Comparison of ENCODE assay signal across 22 mouse cellular contexts in the genomic region with DNA sequence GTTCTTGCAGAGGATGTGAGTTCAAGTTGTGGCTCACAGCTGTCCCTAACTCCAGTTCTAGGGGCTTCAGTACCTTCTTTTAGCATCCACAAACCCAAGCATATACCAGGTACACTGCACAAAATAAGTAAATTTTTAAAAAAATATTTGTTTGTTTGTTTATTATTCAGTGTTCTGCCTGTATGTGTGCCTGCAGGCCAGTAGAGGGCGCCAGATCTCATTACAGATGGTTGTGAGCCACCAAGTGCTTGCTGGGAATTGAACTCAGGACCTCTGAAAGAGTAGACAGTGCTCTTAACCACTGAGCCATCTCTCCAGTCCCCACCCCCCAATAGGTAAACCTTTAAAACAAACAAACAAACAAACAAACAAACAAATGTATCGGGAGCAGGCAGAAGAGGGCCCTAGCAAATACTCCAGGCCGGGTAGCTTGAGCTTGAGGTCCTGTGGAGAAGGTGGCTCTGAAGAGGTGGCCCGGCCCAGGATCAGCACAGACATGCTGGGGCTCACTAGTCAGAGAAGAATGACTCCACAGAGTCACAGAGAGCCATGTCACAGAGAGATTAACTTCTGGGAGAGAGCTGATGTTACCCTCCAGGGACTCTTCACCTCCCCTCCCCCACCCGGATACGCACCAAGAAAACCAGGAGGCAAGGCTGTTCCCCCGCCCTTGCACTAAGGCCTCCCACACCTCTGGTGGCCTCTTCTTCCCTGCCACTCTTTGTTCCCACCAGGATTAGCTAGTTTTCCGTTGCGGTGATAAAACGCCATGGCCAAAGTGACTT.
A peak's percentile ranks its signal among the peaks of the same experiment; 100 is the strongest.
DNase-seq lines count a peak whose midpoint lies in the region; ATAC-seq and TF ChIP-seq lines count a peak whose summit lies in the region.
"Had no signal": no experiment of that assay in that cellular context is flagged by ENCODE, and none has a peak within 500 bp of the region (broad histone marks: within the 10 kb centered on the region; RNA-seq: fewer than 3 reads in every experiment).

No protein-coding gene starts in this region.

- H3K36me3 ChIP-seq in liver, adult 2 months (ENCODE audit: control insufficient read depth, insufficient read depth, low read length) = no peaks in the 10 kb centered on the region
- H3K36me3 ChIP-seq in liver, embryonic 11.5 days (ENCODE audit: control insufficient read depth, insufficient read depth, low read length) = no peaks in the 10 kb centered on the region
- H3K36me3 ChIP-seq in E14TG2a.4 (ENCODE audit: insufficient read depth, low read length) = no peaks in the 10 kb centered on the region
- no peaks in the 10 kb centered on the region for H3K36me3 ChIP-seq in hindbrain, embryonic 11.5 days (ENCODE audit: control insufficient read depth, insufficient read depth, low read length)
- H3K36me3 ChIP-seq: embryonic facial prominence, embryonic 15.5 days; kidney, embryonic 15.5 days; limb, embryonic 13.5 days; lung, embryonic 15.5 days; midbrain, embryonic 12.5 days; neural tube, embryonic 15.5 days had no signal

- WGBS in liver, adult 2 months = 89% methylated on average over 10 of the region's 10 CpGs
- WGBS in liver, embryonic 11.5 days = 72% methylated on average over 10 of the region's 10 CpGs
- WGBS in hindbrain, embryonic 11.5 days = 91% methylated on average over 10 of the region's 10 CpGs

- H3K79me2 ChIP-seq in liver, adult 2 months (ENCODE audit: control insufficient read depth, insufficient read depth, low read length) = no peaks in the 10 kb centered on the region

- no peaks in the 10 kb centered on the region for H3K9me3 ChIP-seq in liver, embryonic 11.5 days (ENCODE audit: control insufficient read depth, low read length)
- H3K9me3 ChIP-seq in E14TG2a.4 (ENCODE audit: low read length) = peaks cover 5% of the 10 kb centered on the region; the same call in 1 of the 2 replicates
- no peaks in the 10 kb centered on the region for H3K9me3 ChIP-seq in hindbrain, embryonic 11.5 days (ENCODE audit: control insufficient read depth, low read length)
- H3K9me3 ChIP-seq: embryonic facial prominence, embryonic 15.5 days; kidney, embryonic 15.5 days; limb, embryonic 13.5 days; neural tube, embryonic 15.5 days had no signal

- H3K4me2 ChIP-seq in liver, embryonic 11.5 days = no peak overlapping the region
- H3K4me2 ChIP-seq in hindbrain, embryonic 11.5 days (replicated peaks; ENCODE audit: low read depth, low read length) = no peak overlapping the region
- H3K4me2 ChIP-seq: embryonic facial prominence, embryonic 15.5 days; kidney, embryonic 15.5 days; limb, embryonic 13.5 days; lung, embryonic 15.5 days; midbrain, embryonic 12.5 days; neural tube, embryonic 15.5 days had no signal

- no peak overlapping the region for H3K9ac ChIP-seq in liver, adult 2 months (ENCODE audit: low read depth, low read length)
- H3K9ac ChIP-seq in liver, embryonic 11.5 days (ENCODE audit: low read depth, low read length) = no peak overlapping the region
- H3K9ac ChIP-seq in hindbrain, embryonic 11.5 days (ENCODE audit: low read depth, low read length) = no peak overlapping the region
- H3K9ac ChIP-seq: embryonic facial prominence, embryonic 15.5 days; kidney, embryonic 15.5 days; limb, embryonic 13.5 days; lung, embryonic 15.5 days; midbrain, embryonic 12.5 days; neural tube, embryonic 15.5 days had no signal

- DNase-seq in heart, adult 11 months = peak; percentile 78
- DNase-seq in heart, postnatal 14 days = no peak
- no peak for DNase-seq in liver, adult 2 months (ENCODE audit: extremely low read depth, low read depth, low spot score)
- no peak for DNase-seq in liver, embryonic 11.5 days (ENCODE audit: low spot score)
- no peak for DNase-seq in brain, embryonic 14.5 days (ENCODE audit: low read depth)
- DNase-seq in hindbrain, embryonic 11.5 days (ENCODE audit: low spot score) = no peak
- no peak for DNase-seq in left cerebral cortex, adult 9 months (ENCODE audit: low spot score in 2 of 2)
- DNase-seq: adrenal gland, postnatal 25 days; cerebellum, postnatal 10 days; embryo, embryonic 11 days; gastrocnemius, postnatal 14 days; thymus, adult 18-20 months had no signal

- ATAC-seq in liver, embryonic 11.5 days (replicated peaks; ENCODE audit: low FRiP score) = no peak
- ATAC-seq in hindbrain, embryonic 11.5 days (ENCODE audit: low FRiP score) = no peak
- ATAC-seq: activated CD4-positive, CD25-positive, alpha-beta regulatory T cell, adult 4 months; hindbrain, postnatal 0 days had no signal

- intact Hi-C loops in heart, postnatal 14 days (cut with DNase I) = no loop called here

- TF ChIP-seq CTCF in liver, adult 2 months (IDR thresholded peaks at IDR 0.05; ENCODE audit: low read depth, low read length) = peak; percentile 18; the same call in 1 of the 2 replicates
- peak; percentile 90 for TF ChIP-seq CTCF in E14TG2a.4 (conservative IDR thresholded peaks at IDR 0.05; ENCODE audit: low read length)
- TF ChIP-seq CTCF in brain, embryonic 14.5 days (IDR thresholded peaks at IDR 0.05; ENCODE audit: borderline replicate concordance, extremely low read depth, insufficient read depth, insufficient read length) = peak; percentile 25; the same call in 1 of the 2 replicates

- no peak for TF ChIP-seq POLR2A in liver, adult 2 months (IDR thresholded peaks at IDR 0.05; ENCODE audit: extremely low read depth, insufficient read depth, low read length)
- no peak for TF ChIP-seq POLR2A in brain, embryonic 14.5 days (IDR thresholded peaks at IDR 0.05; ENCODE audit: borderline replicate concordance, extremely low read depth, insufficient read depth, insufficient read length, poor library complexity, severe bottlenecking)

- H3K4me1 ChIP-seq in liver, adult 2 months (ENCODE audit: control insufficient read depth, insufficient read depth, low read length) = no peaks in the 10 kb centered on the region
- peaks cover under 1% of the 10 kb centered on the region; the same call in 1 of the 2 replicates for H3K4me1 ChIP-seq in liver, embryonic 11.5 days (replicated peaks; ENCODE audit: control insufficient read depth, insufficient read depth, low read length)
- H3K4me1 ChIP-seq in E14TG2a.4 (replicated peaks; ENCODE audit: low read depth, low read length) = peaks cover 73% of the 10 kb centered on the region
- H3K4me1 ChIP-seq in hindbrain, embryonic 11.5 days (replicated peaks; ENCODE audit: control insufficient read depth, insufficient read depth, low read length) = peaks cover 7% of the 10 kb centered on the region

- H3K4me3 ChIP-seq in liver, adult 2 months (ENCODE audit: insufficient read depth, low read depth, low read length) = no peak overlapping the region
- H3K4me3 ChIP-seq in liver, embryonic 11.5 days (ENCODE audit: low read depth, low read length) = no peak overlapping the region
- H3K4me3 ChIP-seq in E14TG2a.4 (replicated peaks; ENCODE audit: low read length) = peak overlapping the region; percentile 54
- no peak overlapping the region for H3K4me3 ChIP-seq in hindbrain, embryonic 11.5 days (ENCODE audit: low read depth, low read length)
- H3K4me3 ChIP-seq: embryonic facial prominence, embryonic 15.5 days; kidney, embryonic 15.5 days; limb, embryonic 13.5 days; lung, embryonic 15.5 days; midbrain, embryonic 12.5 days; myocyte; neural tube, embryonic 15.5 days had no signal

- no peaks in the 10 kb centered on the region for H3K27me3 ChIP-seq in liver, adult 2 months (ENCODE audit: control insufficient read depth, insufficient read depth, low read length)
- peaks cover 68% of the 10 kb centered on the region for H3K27me3 ChIP-seq in liver, embryonic 11.5 days (replicated peaks; ENCODE audit: control insufficient read depth, insufficient read depth, low read length)
- peaks cover 44% of the 10 kb centered on the region for H3K27me3 ChIP-seq in E14TG2a.4 (ENCODE audit: insufficient read depth, low read length)
- H3K27me3 ChIP-seq in hindbrain, embryonic 11.5 days (ENCODE audit: control insufficient read depth, insufficient read depth, low read length) = no peaks in the 10 kb centered on the region

- no peak overlapping the region for H3K27ac ChIP-seq in liver, adult 2 months (replicated peaks; ENCODE audit: insufficient read depth, low read depth, low read length)
- no peak overlapping the region for H3K27ac ChIP-seq in liver, embryonic 11.5 days (ENCODE audit: low read depth, low read length)
- no peak overlapping the region for H3K27ac ChIP-seq in hindbrain, embryonic 11.5 days (ENCODE audit: low read depth, low read length)
- H3K27ac ChIP-seq: embryonic facial prominence, embryonic 15.5 days; hindbrain, postnatal 0 days; kidney, embryonic 15.5 days; limb, embryonic 13.5 days; lung, embryonic 15.5 days; midbrain, embryonic 12.5 days had no signal

Comparison
In these comparisons a context has a peak if more than half of its experiments do, and no peak if none do; other contexts are left out.
1. CTCF ChIP-seq: peak in every context shown above with its lines; median percentile 90 in E14TG2a.4; 25 in brain, embryonic 14.5 days; 18 in liver, adult 2 months.